Mouse (Mus musculus) hindbrain, embryonic 10.5 days (tissue): ENCODE measurements at regions not wholly inside any gene's neighbourhood (a gene's known extent, or its start where the extent isn't known, plus 50 kb on each side); places are given as distances from the start of the nearest gene placed in this dataset.

Experiments
- DNase-seq: peaks from one replicate; pipeline ENCODE4 v3.0.0-alpha.2; 2017; ENCODE audit warnings: low spot score
- H3K27ac ChIP-seq: fragments of 300-500 bp; sonication (generic); 2 replicates; pipeline ENCODE4 v1.5.1; 2016; ENCODE audit warnings: mild to moderate bottlenecking, moderate library complexity
- H3K27me3 ChIP-seq: fragments of 300-500 bp; sonication (generic); 2 replicates; pipeline ENCODE4 v1.6.1; 2016; ENCODE audit warnings: mild to moderate bottlenecking; ENCODE audit not compliant: poor library complexity, insufficient read depth, severe bottlenecking
- H3K36me3 ChIP-seq: fragments of 300-500 bp; sonication (generic); 2 replicates; pipeline ENCODE4 v1.6.1; 2016; ENCODE audit warnings: mild to moderate bottlenecking, moderate library complexity
- H3K4me1 ChIP-seq: fragments of 300-500 bp; sonication (generic); replicated peaks from 2 replicates; pipeline ENCODE4 v1.6.1; 2016; ENCODE audit warnings: mild to moderate bottlenecking
- H3K4me3 ChIP-seq: fragments of 300-500 bp; sonication (generic); 2 replicates; pipeline ENCODE4 v1.5.1; 2016; ENCODE audit warnings: mild to moderate bottlenecking, moderate library complexity
- H3K9me3 ChIP-seq: fragments of 300-500 bp; sonication (generic); 2 replicates; pipeline ENCODE4 v1.6.1; 2016; ENCODE audit warnings: mild to moderate bottlenecking, moderate library complexity
- WGBS: fragments of 180-500 bp; shearing (Covaris S2); methylation state at CpG from one replicate; pipeline ENCODE4 v1.1.7; 2016; 5-methylcytosine and 5-hydroxymethylcytosine counted together

- H3K27me3 ChIP-seq = no peaks in the 10 kb centered on the region
- no peak overlapping the region for H3K27ac ChIP-seq
- 0 out of 2 replicates have a peak, but pooled peaks cover 3% of the 10 kb centered on the region for H3K4me1 ChIP-seq
- no peak overlapping the region for H3K4me3 ChIP-seq
- 81% methylated on average over 3 of the region's 3 CpGs for WGBS
- no peaks in the 10 kb centered on the region for H3K36me3 ChIP-seq
- no peak for DNase-seq
- no peaks in the 10 kb centered on the region for H3K9me3 ChIP-seq
Measured at GRCm38 (mm10) chr15:86566111-86566510, 351.9 kb downstream of the Tbc1d22a start.

- Histone ChIP-seq H3K4me3 (no peak overlapping the region), H3K36me3 (no peaks in the 10 kb centered on the region), H3K27ac (peak overlapping the region; percentile 53), H3K27me3 (peaks cover 32% of the 10 kb centered on the region), H3K9me3 (no peaks in the 10 kb centered on the region), H3K4me1 (peaks cover 23% of the 10 kb centered on the region)
- DNase-seq = peak; percentile 48
- 22% methylated on average over 5 of the region's 5 CpGs for WGBS
Measured at GRCm38 (mm10) chr15:86574311-86574710, 360.1 kb downstream of the Tbc1d22a start.

DNA sequence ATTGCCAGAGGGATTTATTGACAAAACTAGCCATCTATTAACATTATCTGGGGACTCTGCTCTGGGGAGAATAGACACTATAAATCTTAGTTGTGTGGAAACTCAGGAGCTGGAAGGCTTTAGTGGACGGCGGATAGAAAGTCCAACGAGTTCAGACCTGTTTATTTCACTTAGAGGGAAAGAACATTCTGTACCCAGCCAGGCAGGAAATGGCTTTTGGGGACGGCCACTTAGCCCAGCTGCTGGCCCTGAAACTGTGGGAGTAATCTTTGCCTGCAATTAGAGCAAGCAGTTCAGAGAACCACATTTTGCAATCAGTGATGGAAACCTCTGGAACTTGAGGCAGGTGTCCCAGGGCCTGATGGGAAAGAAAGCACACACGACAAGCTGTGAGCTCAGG lies 362.4 kb downstream of the Tbc1d22a start:
- Histone ChIP-seq H3K4me3 (no peak overlapping the region), H3K27me3 (peaks cover 32% of the 10 kb centered on the region), H3K36me3 (no peaks in the 10 kb centered on the region), H3K27ac (no peak overlapping the region), H3K4me1 (peaks cover 20% of the 10 kb centered on the region), H3K9me3 (no peaks in the 10 kb centered on the region)
- DNase-seq = no peak
- WGBS = 78% methylated on average over 5 of the region's 5 CpGs

GRCm38 (mm10) chr15:86578689-86579088 lies 364.4 kb downstream of the Tbc1d22a start:
- WGBS = 90% methylated on average over 16 of the region's 16 CpGs
- Histone ChIP-seq H3K27ac (no peak overlapping the region), H3K4me1 (peaks cover 16% of the 10 kb centered on the region), H3K27me3 (peaks cover 20% of the 10 kb centered on the region), H3K4me3 (no peak overlapping the region), H3K9me3 (no peaks in the 10 kb centered on the region), H3K36me3 (no peaks in the 10 kb centered on the region)
- DNase-seq = no peak

DNA sequence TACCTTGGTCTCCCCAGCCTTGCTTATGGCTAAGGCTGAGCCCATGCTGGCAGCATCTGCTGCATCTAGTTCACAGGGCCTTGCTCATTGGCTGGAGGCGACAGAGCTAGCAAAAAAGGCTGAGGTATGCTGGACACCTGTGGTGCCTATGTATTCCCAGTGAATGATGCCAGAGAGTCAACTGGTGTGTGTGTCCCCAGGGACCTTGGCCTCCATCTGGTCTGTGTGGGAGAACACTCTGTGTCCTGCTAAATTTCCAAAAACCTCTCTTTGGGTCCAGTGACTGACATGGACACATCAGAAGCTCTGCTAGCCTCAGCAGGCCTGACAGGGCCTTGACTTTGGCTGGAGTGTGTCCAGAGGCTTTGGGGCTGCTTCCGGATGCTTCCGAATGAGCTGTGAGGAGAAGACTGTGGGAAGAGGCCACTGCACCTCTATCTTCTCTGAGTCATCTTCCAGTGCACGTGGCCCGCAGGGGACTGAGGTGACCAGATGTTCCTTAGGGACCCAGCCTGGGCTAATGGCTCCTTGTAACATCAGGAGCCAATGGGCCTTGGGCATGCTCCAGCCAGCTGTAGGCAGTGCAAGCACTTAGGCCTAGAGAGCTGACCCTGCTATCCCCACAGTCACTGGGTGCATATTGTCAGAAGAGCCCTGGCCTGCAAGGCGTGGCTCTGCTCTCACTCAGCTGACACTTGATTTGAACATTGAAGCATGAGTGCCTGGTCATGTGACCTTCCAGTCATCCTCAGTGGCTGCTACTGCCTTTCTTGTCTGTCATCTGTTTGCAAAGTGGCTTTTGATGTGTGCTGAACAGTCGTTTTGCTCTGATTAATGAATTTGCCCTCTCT lies 368.2 kb downstream of the Tbc1d22a start:
- Histone ChIP-seq H3K4me3 (no peak overlapping the region), H3K36me3 (no peaks in the 10 kb centered on the region), H3K4me1 (no peaks in the 10 kb centered on the region; the same call in 1 of the 2 replicates), H3K27me3 (peaks cover under 1% of the 10 kb centered on the region; the same call in 1 of the 2 replicates), H3K9me3 (no peaks in the 10 kb centered on the region), H3K27ac (no peak overlapping the region)
- no peak for DNase-seq
- 88% methylated on average over 7 of the region's 7 CpGs for WGBS

GRCm38 (mm10) chr15:86585716-86586115 lies 371.5 kb downstream of the Tbc1d22a start:
- no peaks in the 10 kb centered on the region for H3K27me3 ChIP-seq
- WGBS = 84% methylated on average over 4 of the region's 4 CpGs
- H3K9me3 ChIP-seq = no peaks in the 10 kb centered on the region
- H3K36me3 ChIP-seq = no peaks in the 10 kb centered on the region
- no peak overlapping the region for H3K4me3 ChIP-seq
- no peak for DNase-seq
- H3K27ac ChIP-seq = no peak overlapping the region
- peaks cover 10% of the 10 kb centered on the region for H3K4me1 ChIP-seq

GRCm38 (mm10) chr15:86587209-86587608 lies 372.9 kb downstream of the Tbc1d22a start:
- H3K27ac ChIP-seq = no peak overlapping the region

DNA sequence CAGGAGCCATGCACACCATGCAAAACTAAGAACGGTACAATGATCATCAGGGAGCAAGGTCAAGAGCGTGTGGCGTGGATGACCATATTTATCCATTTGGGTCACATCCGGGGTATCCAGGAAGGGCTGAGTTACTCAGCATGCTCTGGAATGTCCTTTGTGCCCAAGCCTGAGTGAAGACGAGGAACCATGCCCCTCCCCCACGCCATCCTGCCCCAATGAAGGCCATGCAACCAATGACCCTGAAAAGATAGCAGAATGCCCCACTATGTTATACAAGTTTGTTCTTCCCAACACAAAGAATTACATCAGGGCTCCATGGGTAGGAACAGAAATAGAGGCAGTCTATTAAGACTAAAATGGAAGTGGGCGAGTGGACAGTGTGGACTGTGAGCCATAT lies 375.8 kb downstream of the Tbc1d22a start:
- H3K36me3 ChIP-seq = no peaks in the 10 kb centered on the region
- H3K27me3 ChIP-seq = 0 out of 2 replicates have a peak, but pooled peaks cover 3% of the 10 kb centered on the region
- no peak overlapping the region for H3K27ac ChIP-seq
- no peaks in the 10 kb centered on the region for H3K9me3 ChIP-seq
- H3K4me3 ChIP-seq = no peak overlapping the region
- WGBS = 64% methylated on average over 7 of the region's 7 CpGs
- peak; percentile 27 for DNase-seq
- H3K4me1 ChIP-seq = peaks cover 14% of the 10 kb centered on the region

More at GRCm38 (mm10) chr15:86587209-86587608, 372.9 kb downstream of the Tbc1d22a start:
- WGBS = 84% methylated on average over 6 of the region's 6 CpGs
- H3K4me1 ChIP-seq = peaks cover 14% of the 10 kb centered on the region
- H3K36me3 ChIP-seq = no peaks in the 10 kb centered on the region
- no peaks in the 10 kb centered on the region for H3K27me3 ChIP-seq
- no peaks in the 10 kb centered on the region for H3K9me3 ChIP-seq
- H3K4me3 ChIP-seq = no peak overlapping the region
- no peak for DNase-seq

DNA sequence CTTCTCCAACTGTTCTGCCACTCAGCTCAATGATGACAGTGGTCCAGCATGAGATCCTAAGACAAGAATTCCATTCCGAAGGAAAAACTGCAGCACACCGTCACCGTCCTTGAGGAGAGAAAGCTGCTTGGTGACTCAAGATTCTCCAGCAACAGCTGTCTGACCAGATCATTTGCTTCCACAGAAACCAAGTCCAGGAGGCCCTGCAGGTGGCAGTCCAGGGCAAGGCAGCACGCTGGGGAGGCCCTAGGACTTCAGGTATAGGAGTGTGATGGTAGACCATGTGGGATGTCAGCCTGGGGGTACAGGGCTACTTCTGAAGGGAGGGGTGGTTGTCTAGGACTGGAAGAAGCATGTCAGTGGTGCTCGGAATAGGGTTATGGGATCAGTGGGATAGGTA lies 376.6 kb downstream of the Tbc1d22a start:
- Histone ChIP-seq H3K9me3 (no peaks in the 10 kb centered on the region), H3K4me3 (no peak overlapping the region), H3K27ac (no peak overlapping the region), H3K4me1 (peaks cover 14% of the 10 kb centered on the region), H3K27me3 (0 out of 2 replicates have a peak, but pooled peaks cover 3% of the 10 kb centered on the region), H3K36me3 (no peaks in the 10 kb centered on the region)
- 73% methylated on average over 5 of the region's 5 CpGs for WGBS
- DNase-seq = no peak

- no peak for DNase-seq
- Histone ChIP-seq H3K4me1 (peaks cover 17% of the 10 kb centered on the region), H3K9me3 (no peaks in the 10 kb centered on the region), H3K27ac (no peak overlapping the region), H3K27me3 (0 out of 2 replicates have a peak, but pooled peaks cover 3% of the 10 kb centered on the region), H3K36me3 (no peaks in the 10 kb centered on the region), H3K4me3 (no peak overlapping the region)
- WGBS = 74% methylated on average over 6 of the region's 6 CpGs
Measured at GRCm38 (mm10) chr15:86593404-86593803, 379.1 kb downstream of the Tbc1d22a start.

GRCm38 (mm10) chr15:86606411-86606810 lies 392.2 kb downstream of the Tbc1d22a start:
- Histone ChIP-seq H3K27me3 (no peaks in the 10 kb centered on the region; the same call in 1 of the 2 replicates), H3K27ac (peak overlapping the region; percentile 10), H3K9me3 (no peaks in the 10 kb centered on the region), H3K36me3 (no peaks in the 10 kb centered on the region), H3K4me1 (peaks cover 12% of the 10 kb centered on the region), H3K4me3 (no peak overlapping the region)
- DNase-seq = no peak

DNA sequence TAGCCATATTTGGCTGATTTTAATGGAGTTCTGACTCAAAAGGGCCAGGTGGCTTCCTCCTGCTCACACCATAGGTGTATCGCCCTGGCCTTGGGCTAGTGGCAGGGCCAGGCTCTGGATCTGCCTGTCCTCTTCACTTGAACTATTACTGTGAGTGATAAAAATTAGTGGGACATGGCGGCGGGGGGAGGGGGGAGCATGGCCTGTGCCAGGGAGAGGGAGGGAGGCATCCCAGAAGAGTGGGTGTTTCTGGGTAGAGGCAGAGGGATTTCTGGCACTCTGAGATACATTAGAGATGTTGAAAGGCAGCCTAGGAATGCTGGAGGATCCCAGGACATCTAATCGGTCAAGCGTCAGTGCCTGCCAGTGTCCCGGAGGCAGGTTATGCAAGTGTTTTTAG lies 395.4 kb downstream of the Tbc1d22a start:
- H3K9me3 ChIP-seq = no peaks in the 10 kb centered on the region
- H3K4me3 ChIP-seq = no peak overlapping the region
- H3K27ac ChIP-seq = no peak overlapping the region
- H3K36me3 ChIP-seq = no peaks in the 10 kb centered on the region
- H3K27me3 ChIP-seq = no peaks in the 10 kb centered on the region; the same call in 1 of the 2 replicates
- WGBS = 79% methylated on average over 6 of the region's 6 CpGs
- H3K4me1 ChIP-seq = peaks cover 12% of the 10 kb centered on the region
- DNase-seq = no peak

DNA sequence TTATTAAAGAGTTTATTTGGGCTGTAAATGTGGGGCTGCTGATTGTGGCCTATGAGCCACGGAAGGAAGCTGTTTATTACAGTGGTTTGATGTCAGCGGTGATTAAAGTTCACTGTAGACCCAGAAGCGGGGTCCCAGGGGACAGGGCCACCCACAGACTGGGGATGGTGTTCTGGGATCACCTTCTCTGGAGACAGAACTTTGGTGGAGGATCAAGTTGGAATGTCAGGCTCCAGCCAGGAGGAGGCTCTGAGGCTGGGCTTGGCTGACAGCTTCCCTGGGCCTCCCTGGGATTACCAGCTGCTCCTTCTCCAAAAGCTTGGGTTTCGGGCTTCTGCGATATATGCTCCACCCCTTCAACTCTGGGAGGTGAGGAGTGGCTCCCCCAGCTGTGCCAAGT lies 417.1 kb downstream of the Tbc1d22a start:
- Histone ChIP-seq H3K36me3 (no peaks in the 10 kb centered on the region), H3K27ac (no peak overlapping the region), H3K9me3 (no peaks in the 10 kb centered on the region), H3K4me1 (no peaks in the 10 kb centered on the region), H3K27me3 (no peaks in the 10 kb centered on the region), H3K4me3 (no peak overlapping the region)
- 82% methylated on average over 5 of the region's 5 CpGs for WGBS
- no peak for DNase-seq
